Mouse (Mus musculus) left cerebral cortex, postnatal 10 days (tissue): ENCODE data around the gene Zmpste24. TPM values are rescaled to one million over a fixed set of nuclear protein-coding genes. Genes with fewer than 3 reads are reported as not detected.
"Not testable (repeated sequence)": the region's sequence is repeated elsewhere in the genome, so short reads cannot be mapped to it uniquely, and the experiment has no call there.

Experiments used
- DNase-seq, 2 experiments: peaks; one replicate each; pipeline ENCODE4 v3.0.0; 2021 to 2022; ENCODE audit warnings: low spot score in 2 of 2, mixed read lengths in 1 of 2; ENCODE audit errors: extremely low spot score in 1 of 2
- intact Hi-C: fragments of 180-260 bp; cut with DNase I; formaldehyde crosslinking; loops from one replicate; pipeline ENCODE4 v1.15.1; 2025
- total RNA-seq, 2 experiments: library from RNA; stranded (reverse); gene quantifications; 2 replicates each; pipeline ENCODE4 v1.2.3; 2021

Gene Zmpste24
- 10 to 100 TPM; 21.8 to 21.9 TPM for total RNA-seq

DNA sequence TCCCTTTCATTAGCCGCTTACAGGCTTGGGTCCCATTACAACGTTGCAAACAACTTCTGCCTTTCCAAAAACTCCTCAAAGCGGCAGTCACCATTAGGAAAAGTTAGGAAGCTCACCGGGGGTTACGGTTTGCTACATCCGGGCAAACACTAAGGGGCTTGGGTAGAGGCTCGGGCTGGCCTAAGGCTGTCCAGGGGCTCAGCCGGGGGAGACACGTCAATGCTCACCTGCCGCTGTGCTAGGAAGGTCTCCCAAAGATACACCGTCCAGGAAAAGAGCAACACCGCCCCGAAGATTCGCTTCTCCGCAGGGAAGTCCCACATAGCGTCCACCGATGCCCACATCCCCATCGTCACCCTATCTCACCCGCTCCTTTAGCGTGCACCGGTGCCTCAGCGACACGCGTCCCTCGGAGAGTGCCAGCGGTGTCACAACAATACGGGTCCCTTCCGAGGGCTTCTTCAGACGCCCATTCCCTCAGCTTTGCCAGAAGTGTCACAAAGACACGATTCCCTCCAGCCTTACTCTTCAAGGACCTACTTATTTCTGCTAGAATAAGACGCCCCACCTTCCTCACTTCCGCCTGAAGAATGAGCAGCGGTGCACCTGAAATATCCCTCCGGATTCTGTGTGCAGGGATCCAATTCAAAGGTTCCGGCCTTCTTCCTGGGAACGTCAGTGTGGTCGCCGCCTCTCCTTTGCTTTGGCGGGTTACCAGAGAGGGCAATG lies at the start of gene Zmpste24:
Gene Zmpste24, minus strand, starts transcription at position 592 of the 729 bp plus-strand sequence.
- intact Hi-C loops: loop anchor here (10.0 kb wide), 1 partner anchor 117 kb away; the partner anchor contains the start of gene Rlf
- DNase-seq: peak; percentile 87 to 88

DNA sequence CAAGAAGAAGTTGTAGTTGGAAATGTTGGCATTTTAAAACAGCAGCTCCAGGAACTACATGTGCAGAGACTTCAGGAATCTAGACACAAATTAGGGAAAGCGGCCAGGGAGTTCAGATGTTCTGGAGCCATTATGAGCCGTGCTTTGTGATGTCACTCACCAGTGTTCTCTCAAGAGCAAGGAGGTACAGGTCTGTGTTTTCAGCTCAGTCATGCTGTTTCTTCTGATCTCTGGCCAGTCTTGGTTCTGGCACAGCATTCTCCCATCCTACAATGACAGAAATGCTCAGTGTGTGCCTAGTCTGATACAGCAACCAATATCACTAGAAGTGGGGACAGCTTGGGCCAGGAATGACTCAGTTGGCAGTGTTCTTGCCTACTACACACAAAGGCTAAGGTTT lies 11.1 kb upstream of the Zmpste24 start, which contains the start of gene Tmco2:
Gene Tmco2, minus strand, starts transcription at position 101 of the 400 bp plus-strand sequence.
- intact Hi-C loops: no loop called here
- no peak for DNase-seq

DNA sequence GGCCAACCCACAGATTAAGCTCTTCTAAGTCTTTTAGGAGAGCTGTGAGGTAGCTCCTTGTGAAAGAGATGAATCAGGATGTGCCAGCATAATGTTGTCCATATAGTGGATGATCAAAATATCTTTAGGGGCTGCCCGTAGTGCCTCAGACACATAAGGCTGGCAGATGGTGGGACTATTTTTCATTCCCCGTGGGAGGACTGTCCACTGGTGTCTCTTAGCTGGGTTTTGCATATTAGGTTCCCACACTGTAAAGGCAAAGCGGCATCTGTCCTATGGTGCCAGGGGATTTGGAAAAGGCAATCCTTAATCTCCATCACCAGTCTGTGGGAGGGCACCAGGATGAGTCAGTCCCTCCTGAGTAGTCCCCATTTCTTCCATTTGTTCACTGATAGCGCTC lies 5.3 kb upstream of the Zmpste24 start:
- DNase-seq: no peak
- intact Hi-C loops: no loop called here

DNA sequence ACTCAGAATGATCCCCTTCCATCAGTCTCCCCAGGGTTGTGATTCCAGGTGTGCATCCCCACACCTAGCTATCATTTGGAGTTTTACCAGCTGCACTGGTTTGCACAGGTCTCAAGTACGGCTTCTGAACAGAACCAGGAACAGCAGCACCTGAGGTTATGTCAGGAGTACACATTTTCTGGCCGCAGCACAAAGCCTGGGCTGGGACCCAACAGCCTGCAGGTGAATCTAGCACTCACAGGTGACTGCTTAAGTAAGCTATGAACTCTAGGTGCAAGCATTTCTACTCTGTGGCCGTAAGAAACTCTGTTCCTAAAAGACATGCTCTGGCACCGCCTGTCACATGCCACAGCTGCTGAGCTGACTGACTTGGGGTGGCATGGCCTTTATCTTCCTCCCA lies 7.8 kb downstream of the Zmpste24 start:
- intact Hi-C loops: loop anchor here (10.0 kb wide), 1 partner anchor 125 kb away; the partner anchor contains the start of gene Rlf
- no peak for DNase-seq

DNA sequence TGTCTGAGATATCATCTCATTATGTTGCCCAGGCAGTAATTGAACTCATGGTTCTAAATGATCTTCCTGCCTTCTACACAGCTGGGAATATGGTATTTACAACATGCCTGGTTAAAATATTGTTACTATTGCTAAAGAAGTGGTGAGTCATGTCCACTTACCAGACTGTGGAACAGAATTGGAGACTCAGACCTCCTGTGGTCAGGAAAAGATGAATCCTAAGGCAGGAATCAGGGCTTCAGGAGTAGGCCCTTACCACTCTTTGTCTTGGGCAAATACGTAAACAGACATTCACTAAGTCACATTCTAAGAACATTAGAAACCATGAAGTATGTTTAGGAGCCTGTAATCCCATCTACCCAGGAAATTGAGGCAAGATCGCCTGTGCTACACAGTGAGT lies 9.3 kb downstream of the Zmpste24 start:
- no peak for DNase-seq
- intact Hi-C loops: no loop called here

DNA sequence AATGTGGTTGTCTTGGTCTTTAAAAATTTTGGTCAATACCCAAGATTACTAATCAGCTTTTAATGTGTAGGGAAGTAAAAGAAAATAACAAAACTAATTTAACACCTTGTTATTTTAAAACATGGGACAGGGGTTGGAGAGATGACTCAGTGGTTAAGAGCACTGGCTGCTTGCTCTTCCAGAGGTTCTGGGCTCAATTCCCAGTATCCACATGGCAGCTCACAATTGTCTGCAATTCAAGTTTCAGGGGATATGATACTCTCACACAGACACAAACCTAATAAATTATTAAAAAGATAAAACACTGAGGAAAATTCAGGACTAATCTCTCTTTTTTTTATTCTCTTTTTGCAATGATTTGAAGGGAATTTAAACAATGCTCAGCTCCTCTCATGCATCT lies 13.5 kb downstream of the Zmpste24 start:
- intact Hi-C loops: no loop called here
- no peak for DNase-seq

DNA sequence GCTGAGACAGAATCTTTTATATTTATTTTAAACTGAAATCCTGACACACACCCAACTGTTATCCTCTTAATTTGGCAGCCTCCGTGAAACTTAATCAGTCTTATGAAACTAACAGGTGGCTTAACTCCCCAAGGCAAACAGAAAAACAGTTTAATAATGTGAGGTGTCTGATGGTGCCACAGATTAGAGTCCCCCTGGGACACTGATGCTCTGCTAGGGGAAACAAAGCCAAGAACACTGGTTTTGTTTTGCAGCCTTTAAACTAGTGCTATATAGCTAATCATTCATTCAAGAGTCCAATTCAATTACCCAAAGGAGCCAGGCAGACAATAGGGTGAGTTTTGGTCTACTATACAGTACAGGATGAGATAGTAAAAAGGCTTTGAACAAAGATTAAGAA lies 17.6 kb downstream of the Zmpste24 start:
- intact Hi-C loops: no loop called here

DNA sequence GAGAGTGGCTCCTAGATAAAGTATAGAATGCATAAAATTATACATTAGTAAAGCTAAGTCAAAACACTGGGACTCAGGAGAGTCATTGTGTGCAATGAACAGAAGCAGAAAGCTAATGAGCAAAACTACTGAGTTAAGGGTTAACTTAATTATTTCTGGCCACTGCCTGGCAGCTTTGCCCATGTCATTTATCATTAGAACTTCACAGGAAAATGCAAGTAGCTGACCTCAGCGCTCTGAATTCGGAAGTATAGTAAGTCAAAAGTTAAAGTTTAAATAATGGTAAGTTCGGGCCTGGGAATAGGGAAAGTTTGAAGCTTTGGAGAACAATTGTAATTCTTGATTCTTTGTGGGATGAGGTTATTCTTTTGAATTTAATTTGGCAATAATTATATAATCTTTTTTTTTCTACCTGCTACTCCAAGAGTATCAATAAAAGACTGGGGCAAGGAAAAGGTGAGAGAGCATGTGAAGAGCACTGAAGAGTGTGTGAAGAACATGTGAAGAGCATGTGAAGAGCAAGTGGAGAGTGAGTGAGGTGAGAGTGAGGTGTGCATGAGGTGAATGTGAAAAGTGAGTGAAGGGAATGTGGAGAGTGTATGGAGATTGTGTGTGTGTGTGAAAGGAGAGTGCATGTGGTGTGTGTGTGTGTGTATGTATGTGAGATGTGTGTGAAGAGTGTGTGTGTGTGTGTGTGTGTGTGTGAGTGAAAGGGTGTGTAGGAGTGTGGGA lies 20.0 kb downstream of the Zmpste24 start:
- no peak for DNase-seq
- intact Hi-C loops: no loop called here

More for the DNA sequence above, 17.6 kb downstream of the Zmpste24 start:
- DNase-seq: no peak

DNA sequence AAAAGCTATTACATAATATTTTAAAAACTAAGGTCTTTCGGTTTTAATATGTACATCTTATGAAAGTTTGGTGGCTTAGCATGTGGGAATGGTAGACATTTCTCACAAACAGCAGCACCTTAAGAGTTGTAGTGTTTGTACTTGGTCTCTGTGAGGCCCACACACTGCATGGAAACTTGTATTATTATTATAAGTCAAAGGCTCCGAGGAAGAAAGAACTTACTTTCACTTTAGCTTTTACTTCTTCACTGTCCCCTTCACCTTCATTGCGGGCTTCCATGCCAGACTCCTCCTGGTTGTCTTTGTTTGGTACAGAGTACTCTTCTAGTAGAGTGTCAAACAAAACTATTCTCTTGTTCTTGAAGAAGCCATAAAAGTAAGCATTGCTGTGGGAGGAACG lies 23.8 kb downstream of the Zmpste24 start:
- DNase-seq: no peak
- intact Hi-C loops: no loop called here

DNA sequence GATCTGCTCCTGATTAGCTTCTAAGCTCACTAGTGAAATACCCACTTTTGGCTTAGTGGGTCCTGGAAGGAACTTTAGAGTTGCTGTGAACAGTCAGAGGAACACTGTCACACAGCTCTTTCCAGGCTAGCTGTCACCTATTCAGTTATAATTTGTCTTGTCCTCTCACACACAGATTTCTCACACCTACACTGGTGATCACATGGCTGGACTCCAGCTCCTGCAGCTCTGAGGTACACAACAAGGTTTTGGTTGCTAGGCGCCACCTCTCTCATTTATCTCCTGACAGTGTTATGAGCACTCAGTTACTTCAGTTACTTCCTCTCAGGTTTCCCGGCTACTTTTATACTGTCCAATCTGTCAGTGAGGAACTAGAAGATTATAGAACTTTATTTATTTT lies 32.7 kb downstream of the Zmpste24 start:
- intact Hi-C loops: no loop called here
- DNase-seq: no peak

DNA sequence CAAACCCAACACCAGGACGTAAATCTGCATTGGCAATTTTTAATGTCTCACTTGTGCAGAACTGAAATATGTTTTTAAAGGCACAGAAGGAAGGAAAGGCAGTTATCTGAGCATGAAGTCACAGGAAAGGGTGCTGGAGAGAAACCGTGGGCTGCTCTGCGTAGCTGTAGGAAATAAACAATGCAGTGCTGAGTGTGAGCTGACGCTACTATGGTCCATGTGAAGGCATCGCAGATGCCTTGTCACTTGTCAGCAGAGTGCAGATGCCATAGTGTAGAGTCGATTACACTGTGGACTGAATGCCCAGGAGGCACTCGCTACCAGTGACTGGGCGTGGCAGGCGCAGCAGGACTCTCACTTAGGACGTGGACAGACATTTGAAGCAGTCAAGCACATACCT lies 38.8 kb downstream of the Zmpste24 start:
- DNase-seq, intact Hi-C loops: not testable (repeated sequence)

DNA sequence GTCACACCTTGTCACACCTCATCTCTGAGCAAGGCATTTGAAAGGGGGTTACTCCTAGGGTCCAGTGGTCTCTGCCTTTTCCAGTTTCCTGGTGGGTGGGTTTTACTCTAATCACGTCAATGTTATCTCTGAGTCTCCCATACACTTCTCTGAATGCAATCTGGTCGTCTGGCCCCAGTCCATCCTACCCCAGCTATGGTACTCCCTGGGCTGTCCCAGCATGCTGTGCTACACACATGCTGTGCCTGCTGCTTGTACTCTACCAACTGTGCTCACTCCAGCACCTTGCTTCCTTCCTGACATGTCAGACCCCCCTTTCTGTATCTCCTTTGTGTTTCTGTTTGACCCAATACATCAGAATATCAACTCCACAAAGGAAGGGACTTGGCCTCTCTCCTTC lies 41.0 kb downstream of the Zmpste24 start:
- no peak for DNase-seq

DNA sequence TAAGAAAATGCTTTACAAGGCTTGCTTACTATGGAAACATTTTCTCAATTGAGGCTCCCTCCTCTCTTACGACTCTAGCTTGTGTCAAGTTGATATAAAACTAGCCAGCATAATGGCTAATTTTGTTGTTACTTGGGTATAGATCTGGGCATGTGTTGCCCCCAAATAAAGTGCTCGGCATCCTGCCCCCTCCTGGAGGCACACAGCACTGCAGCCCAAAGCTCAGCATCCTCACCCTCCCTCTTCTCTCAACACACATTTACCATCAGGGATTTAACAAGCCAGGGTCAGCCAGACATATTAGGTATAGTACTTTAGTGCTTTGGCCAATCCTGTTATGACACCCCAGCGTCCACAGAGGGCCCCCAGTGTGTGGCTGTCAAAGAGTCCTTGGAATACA lies 41.7 kb downstream of the Zmpste24 start:
- DNase-seq: no peak
- intact Hi-C loops: no loop called here

More for the DNA sequence above, 41.0 kb downstream of the Zmpste24 start:
- intact Hi-C loops: no loop called here

DNA sequence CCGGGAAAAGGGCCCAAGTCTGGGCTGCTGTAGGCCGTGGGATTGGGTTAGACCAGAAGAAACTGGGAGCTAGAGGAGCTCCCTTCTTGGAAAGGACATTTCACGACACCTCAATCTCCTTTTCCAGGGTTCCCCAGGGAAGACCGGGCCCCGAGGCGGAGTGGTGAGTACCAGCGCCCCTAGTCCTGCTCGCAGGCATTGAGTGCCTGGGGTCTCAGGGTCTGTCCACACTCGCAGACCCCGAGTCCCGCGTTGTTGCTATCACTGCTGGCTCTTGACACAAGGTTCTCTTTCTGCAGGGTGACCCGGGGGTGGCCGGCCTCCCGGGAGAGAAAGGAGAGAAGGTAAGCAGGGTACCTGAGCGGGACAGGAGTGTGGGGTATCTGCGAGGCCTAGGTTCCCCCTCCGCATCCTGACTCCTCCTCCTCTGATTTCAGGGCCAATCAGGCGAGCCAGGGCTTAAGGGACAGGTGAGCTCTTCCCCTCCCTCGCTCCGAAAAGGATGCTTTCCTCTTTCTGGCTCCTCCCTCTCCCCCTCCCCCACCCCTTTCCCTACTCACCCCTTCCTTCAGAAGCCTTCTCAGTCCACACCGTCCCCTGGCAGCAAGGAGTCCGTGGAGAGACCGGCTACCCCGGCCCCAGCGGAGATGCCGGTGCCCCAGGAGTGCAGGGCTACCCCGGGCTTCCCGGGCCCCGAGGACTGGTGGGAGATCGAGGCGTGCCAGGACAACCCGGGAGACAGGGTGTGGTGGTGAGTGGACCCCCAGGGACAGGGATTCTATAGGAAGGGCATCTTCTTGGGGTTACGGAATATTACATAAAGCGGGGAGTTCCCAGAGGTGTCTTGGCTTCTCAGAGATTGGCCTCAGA lies 45.4 kb downstream of the Zmpste24 start:
- intact Hi-C loops: no loop called here
- no peak for DNase-seq

DNA sequence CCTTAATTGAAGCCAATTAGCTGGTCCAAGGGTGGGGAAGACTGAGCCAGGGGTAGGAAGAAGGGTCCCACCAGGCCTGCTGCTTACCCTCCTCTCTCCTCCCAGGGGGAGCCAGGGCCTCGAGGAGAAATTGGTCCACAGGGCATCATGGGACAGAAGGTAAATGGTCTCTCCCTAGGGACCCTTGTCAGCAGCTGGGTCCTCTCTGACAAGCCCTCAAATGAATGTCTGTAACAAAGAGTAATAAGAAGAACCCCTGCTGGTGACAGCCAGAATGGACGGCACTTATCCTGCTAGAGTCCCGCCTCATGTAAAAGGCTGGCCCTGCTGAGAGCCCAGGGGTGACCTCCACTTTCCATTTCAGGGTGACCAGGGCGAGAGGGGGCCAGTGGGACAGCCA lies 46.2 kb downstream of the Zmpste24 start:
- intact Hi-C loops: no loop called here
- no peak for DNase-seq

DNA sequence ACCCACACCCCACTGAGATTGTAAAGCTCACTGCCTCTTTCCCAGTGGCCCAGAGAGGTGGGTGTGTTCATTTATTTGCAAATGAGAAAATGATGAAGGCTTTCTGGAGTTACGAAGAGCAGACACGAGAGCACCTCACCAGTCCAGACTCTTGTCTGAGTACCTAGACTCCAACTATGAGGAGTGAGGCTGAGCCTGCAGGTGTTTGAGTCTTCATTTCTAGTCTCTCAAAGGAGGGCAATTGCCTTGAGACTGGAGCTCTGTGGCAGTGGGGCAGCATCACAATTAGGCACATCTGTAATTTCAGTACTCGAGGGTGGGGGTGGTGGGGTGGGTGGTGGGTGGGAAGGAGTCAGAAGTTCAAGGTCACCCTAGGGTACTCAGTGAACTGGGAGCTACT lies 55.1 kb downstream of the Zmpste24 start:
- intact Hi-C loops: no loop called here
- DNase-seq: no peak

DNA sequence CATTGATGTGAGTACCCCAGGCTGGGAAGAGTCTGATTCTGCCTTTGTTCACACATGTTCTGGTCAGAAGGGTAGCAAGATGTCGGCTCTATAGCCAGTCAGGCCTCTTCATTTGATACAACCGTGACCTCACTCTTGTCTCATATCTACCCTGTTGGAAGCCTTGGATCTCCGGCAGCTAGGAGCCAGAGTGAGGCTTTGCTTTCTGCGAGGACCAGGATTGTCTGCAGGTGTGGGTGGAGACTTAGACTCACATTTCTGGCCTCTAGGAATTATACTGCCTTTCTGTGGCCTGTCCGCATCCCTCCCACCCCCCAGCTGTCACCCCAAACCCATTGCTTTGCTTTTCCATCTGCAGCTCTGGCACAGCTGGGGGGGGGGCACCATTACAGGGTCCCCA lies 55.6 kb downstream of the Zmpste24 start:
- DNase-seq: no peak
- intact Hi-C loops: no loop called here

DNA sequence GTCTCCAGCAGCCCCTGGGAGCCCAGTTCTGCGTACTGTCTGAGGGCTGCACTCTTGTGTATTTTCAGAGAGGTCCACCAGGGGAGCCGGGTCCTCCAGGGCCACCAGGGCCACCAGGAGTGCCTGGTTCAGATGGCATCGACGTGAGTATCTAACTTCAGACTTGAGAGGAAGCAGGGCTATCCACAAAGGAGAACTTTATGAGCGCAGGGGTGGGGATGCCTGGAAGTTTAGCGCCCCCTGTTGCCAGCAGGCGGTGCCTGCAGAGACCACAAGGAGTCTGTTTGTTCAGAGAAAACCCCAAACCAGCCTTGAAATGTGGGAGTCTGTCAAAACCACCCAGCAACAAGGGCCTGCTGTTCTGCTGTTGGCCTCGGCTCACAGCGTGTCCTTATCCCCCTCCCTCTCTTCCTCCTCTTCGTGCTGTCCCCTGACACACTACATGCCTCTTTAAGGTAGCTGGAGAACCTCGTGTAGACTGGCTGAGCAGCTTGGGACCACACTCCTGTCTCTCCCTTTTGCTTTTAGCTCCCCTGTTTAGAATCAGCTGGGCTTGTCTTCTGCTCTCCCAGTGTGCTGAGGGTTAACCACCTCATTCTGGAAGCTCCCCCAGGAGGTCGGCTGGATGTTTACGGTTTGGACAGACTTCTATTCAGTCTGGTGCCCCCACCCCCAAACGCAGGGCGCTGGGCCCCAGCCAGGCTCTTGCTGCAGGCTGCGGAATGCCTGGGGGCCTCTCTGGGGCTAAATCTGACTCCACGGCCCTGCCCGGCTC lies 57.0 kb downstream of the Zmpste24 start:
- peak; percentile 56 to 85 for DNase-seq
- intact Hi-C loops: no loop called here

DNA sequence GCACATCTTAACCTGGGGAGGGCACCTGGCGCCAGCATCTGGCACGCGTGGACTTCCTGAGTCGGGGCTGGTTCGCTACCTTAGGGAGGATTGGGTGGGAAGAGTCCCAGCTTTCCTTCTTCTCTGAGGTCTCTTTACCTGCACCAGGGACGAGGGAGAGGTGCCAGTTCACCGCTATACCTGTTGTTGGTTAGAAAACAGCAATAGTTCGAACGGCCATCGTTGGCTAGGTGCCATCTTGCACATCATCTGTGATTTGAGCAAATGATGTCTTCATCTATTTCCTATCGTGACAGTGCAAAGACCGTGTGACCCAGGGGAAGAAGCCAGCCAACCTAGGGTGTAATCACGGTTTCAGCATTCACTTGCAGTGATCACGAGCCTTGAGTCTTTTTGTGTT lies 57.7 kb downstream of the Zmpste24 start:
- intact Hi-C loops: no loop called here
- peak in 1 of 2 experiments; percentile 60 for DNase-seq
